Mouse (Mus musculus) left cerebral cortex, postnatal 36 days (tissue): ENCODE measurements at regions not wholly inside any gene's neighbourhood (a gene's known extent, or its start where the extent isn't known, plus 50 kb on each side); places are given as distances from the start of the nearest gene placed in this dataset.

Experiments
- DNase-seq, 2 experiments: peaks; one replicate each; pipeline ENCODE4 v3.0.0; 2021 to 2022; ENCODE audit warnings: low spot score in 2 of 2, mixed read lengths in 1 of 2
- intact Hi-C: fragments of 180-260 bp; cut with DNase I; formaldehyde crosslinking; loops from one replicate; pipeline ENCODE4 v1.15.1; 2025

DNA sequence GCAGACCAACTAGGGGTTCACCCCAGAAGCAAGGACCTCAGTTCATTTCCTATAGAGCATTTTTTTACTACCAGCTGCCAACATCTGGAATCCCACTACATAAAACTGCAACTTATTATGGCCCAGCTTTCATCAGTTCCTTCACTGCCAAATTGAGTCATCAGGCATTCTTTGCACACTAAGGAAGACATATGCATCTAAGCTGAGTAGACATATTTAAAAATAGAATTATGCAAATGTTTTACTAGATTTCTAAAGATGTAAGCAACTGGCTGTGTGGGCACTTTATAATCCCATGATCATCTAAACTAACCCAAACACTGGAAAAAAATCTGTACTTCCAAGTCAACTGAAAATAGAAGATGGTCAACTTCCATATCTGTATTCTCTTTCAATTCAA lies 415.9 kb upstream of the Rarb start:
- intact Hi-C loops, result no loop called here
- DNase-seq, result no peak

DNA sequence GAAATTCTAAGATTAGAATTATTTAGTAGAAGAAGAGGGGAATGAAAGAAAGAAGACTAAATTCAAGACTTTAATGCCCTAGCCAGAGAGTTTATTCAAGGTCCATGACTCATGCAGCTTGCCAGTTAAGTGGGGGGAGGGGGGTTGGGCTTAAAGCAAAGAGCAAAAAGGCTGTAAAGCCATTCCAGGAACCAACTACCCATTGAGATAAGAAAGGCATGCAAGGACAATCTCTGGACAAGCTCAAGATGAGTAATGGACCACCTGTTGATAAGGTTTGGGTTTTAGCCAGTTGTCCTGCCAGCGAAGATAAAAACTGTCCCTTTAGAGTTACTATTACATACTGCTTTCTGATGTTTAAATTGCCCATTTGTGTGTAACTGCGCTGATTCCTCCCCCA lies 392.5 kb upstream of the Rarb start:
- no peak for DNase-seq
- intact Hi-C loops, result no loop called here

DNA sequence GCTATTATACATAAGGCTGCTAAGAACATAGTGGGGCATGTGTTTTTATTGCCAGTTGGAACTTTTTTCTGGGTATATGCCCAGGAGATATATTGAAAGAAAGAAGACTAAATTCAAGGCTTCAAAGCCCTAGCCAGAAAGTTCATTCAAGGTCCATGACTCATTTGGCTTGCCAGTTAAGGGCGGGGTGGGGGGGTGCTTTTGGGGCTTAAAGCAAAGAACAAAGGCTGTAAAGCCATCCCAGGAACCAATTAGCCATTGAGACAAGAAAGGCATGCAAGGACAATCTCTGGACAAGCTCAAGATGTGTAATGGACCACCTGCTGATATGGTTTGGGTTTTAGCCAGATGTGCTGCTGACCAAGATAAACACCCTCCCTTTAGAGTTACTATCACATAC lies 386.7 kb upstream of the Rarb start:
- no peak for DNase-seq
- intact Hi-C loops, result no loop called here

DNA sequence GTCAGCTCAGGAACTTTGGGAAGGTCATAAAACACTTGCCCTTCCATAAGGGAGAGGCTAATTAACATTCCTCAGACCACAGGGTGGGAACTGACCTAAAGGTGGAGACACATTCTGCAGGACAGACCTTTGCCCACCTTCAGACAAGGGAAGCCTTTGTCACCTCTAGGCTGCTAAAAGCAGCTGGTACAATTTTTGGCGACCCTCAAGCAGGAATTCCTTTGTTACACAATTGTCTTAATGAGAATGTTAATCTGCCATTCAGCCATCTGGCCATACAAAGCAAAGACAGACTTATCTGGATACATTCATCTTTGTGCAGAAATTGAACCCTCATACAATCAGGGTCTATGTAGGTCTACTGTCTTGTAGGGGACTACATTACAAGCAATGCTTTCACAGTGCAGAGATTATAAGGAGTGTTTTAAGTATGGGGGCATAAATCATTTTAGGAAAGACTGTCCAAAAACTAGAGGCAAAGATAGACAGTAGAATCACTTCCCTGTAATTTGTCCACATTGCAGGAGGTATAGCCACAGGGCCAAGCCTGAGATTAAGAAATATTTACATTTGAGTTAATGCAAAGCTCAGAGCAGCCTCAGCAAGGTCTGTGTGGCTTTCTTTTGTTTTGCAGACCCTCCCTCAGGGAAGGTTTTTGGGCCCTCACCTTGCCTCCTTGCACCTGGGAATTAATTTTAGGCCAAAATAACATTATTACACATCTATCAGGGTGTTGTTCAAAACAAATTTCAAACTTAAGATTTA lies 384.5 kb upstream of the Rarb start:
- intact Hi-C loops, result no loop called here
- no peak for DNase-seq

DNA sequence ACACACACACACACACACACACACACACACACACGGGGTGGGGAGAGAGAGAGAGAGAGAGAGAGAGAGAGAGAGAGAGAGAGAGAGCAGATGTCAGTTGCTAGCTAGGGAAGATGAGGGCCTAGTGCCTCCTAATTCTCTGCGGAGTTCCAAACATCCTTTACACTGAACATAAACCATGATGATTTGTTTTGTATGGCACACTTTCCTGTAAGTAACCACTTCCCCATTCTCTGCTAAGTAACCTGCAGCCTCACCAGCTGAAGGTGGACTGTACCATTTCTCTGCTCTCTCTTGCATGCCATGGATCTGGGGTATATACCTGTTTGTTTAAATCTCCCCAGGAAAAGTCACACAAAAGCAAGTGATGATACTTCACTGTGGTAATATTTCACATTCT lies 374.0 kb upstream of the Rarb start:
- no peak for DNase-seq
- intact Hi-C loops, result no loop called here

DNA sequence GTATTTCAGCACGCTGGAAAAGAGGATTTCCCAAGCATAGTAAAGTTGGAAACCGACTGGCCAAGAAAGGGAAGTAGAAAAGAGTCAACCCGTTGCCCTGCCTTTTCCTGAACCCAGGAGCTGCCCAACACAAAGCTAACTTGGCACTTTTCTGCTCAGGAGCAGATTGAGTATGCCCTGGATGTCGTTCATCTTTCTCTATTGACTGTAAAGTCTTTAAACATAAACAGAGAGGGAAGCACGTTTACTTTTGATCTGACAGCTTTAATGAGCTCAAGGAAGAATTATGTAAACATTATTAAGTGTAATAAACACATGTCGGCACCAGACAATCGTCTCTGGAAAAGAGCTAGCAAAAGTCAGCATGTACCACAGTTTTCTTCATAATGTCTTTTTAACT lies 354.3 kb upstream of the Rarb start:
- intact Hi-C loops, result no loop called here
- DNase-seq, result no peak

DNA sequence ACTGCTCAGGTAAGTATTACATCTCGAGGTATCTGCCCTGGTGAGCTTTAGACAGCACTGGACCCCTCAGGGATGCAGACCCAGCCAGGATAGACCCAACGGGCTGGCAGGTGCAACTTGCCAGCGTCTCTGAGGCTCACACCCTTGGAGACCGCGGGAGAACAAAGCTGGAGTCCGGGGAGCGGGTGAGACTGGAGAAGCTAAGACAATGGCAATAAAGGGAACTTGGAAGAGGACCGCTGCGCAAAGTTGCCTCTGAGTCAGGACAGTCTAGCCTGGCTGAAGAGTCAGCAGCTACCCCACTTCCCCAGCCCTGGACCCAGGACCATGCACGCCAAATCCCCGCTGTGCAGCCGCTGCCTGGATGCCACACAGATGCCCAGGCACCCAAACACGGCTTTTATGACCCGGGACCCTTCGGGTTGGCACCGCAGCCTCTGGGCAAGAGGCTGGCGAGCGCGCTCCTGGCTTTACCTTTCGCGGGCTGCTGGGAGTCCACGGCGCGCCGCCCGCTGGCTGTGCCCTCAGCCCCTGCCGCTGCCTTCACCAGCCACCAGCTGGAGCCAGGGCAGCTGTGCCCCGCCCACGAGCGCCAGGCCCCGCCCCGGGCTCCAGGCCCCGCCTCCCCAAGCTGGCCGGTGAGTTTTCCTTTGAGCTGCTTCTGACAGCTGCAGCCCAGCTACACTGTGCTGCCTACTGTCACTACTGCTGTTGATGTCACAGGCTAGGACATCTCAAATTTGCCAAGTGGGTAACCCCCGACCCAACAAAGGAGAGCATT lies 353.6 kb upstream of the Rarb start:
- intact Hi-C loops, result no loop called here

DNA sequence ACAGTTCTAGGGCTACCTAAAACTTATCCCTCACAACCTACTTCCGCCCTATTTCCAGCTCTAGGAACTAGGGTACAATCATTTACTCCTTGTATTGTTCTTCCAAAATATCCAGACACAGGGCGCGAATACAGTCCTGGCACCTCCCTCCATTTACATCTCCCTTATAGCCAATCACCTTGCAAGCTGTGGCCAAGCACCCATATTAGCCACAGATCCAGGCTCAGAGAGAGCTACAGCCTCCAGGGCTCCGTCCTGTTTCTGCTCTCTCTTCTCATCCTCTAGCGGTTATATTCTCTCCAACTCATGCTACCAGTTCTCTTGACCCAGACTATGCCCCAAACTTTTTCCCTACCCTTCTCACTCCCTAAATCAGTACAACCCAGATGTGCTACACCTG lies 352.9 kb upstream of the Rarb start:
- DNase-seq, result no peak
- intact Hi-C loops, result no loop called here

More for the DNA sequence above, 353.6 kb upstream of the Rarb start:
- peak; percentile 4 to 7 for DNase-seq

DNA sequence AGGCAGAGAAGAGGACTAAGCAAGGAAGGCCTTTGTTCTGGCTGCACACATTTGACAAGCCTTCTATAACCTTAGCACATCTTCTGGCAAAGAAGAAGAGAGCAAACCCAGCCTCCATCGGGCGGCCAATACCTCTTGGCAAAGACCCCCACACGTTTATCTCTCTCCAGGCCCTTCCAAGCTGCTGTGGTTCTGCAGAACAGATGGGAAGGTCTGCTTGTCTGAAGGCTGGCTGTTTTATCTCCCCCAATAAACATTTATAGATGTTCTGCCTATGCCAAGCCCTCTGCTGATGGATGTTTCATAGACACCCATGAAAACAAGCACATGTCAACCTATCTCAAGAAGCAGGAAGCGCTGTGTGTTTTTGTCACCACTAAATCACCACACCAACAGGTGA lies 339.4 kb upstream of the Rarb start:
- DNase-seq, result no peak
- intact Hi-C loops, result no loop called here

DNA sequence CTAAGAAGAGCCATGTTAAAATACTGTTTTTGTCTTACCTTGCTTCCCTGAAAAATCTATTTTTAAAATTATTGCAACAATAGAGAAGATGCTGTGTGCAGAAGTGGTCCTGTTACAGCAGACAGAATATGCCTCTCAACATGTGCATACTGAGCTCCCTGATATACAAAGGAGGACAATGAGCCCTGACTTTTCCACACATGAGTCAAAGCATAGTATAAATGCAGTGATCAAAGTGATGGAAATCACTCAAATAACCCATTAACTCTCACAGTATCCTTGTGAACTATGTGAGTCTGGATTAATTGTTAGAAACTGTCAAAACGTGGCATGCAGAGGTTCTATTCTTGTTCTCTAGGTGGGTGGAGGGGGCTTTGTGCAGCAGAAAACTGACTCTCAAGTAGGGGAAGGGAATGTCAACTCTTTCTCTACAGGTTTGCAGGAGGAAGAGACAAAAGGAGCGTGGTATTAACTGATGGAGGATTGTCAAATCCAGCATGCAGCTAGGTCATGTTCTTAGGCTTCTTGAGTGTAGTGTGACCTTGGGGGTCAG lies 337.5 kb upstream of the Rarb start:
- no peak for DNase-seq
- intact Hi-C loops, result no loop called here

DNA sequence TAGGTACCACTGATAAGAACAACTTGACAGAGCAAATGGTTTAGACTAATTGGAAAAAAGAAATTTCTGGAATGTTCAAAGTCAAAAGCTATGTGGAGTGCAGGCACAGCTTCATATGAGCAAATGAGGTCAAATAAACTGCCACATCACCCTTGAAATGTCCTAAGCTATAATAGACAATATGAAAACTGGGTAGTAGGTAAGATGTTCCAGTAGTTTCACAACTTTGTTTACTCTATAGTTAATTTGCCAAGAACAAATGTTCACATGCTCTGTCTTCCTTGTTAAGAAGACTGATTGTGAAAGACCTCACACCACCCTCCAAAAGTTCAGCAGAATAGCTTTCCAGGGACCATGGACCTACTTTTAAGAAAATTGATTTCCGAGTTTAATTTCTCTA lies 301.7 kb upstream of the Rarb start:
- DNase-seq, result no peak
- intact Hi-C loops, result no loop called here

DNA sequence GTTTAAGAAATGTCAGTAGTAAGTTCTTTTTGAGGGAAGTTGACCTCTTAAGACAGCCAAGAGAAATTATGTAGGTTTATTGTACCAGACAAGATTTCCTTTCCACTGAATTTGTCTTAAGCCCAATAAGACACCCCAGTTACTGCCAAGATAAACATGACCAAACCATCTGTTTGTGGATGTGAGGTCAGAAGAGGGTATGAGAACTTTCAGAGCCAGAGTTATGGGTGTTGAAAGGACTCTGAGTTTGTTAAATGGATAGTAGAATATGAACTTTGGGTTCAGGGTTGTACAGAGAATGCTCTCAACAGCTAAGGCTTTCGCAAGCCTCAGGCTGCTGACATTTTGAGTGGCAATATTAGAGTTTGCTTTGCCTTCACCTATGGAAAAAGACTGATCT lies 287.7 kb upstream of the Rarb start:
- intact Hi-C loops, result no loop called here

DNA sequence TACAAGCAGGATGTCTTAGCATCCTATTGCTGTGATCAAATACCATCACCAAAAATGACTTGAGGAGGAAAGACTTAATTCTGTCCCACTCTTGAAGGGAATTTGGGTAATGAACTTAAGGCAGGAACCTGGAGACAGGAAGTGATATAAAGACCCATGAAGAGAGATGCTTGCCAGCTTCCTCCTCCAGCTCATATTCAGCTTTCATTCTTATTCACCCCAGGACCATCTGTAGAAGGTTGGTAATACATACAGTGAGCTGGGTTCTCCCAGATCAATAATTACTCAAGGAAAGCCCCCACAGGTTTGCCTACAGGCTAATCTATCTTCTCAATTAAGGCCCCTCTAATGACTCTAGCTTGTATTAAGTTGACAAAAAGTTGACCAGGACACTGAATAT lies 283.5 kb upstream of the Rarb start:
- DNase-seq, result no peak
- intact Hi-C loops, result no loop called here

More for the DNA sequence above, 287.7 kb upstream of the Rarb start:
- no peak for DNase-seq

DNA sequence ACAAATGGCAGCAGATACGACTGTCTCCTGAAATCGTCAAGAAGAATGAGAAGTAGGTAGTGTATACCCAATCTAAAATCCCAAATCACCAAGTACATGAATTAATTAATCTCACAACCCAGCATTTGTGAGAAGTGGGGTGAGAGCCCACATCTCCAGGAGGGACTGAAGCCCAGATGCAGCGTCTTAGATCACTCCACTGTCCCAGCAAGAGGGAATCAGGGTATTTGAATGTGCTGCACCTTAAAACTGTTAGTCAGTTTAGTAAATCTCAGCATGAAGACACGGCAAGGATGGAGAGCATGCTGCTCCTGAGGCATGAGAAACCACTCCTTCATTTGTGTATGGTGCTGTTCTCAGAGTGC lies 271.6 kb upstream of the Rarb start:
- intact Hi-C loops, result no loop called here
- no peak for DNase-seq

DNA sequence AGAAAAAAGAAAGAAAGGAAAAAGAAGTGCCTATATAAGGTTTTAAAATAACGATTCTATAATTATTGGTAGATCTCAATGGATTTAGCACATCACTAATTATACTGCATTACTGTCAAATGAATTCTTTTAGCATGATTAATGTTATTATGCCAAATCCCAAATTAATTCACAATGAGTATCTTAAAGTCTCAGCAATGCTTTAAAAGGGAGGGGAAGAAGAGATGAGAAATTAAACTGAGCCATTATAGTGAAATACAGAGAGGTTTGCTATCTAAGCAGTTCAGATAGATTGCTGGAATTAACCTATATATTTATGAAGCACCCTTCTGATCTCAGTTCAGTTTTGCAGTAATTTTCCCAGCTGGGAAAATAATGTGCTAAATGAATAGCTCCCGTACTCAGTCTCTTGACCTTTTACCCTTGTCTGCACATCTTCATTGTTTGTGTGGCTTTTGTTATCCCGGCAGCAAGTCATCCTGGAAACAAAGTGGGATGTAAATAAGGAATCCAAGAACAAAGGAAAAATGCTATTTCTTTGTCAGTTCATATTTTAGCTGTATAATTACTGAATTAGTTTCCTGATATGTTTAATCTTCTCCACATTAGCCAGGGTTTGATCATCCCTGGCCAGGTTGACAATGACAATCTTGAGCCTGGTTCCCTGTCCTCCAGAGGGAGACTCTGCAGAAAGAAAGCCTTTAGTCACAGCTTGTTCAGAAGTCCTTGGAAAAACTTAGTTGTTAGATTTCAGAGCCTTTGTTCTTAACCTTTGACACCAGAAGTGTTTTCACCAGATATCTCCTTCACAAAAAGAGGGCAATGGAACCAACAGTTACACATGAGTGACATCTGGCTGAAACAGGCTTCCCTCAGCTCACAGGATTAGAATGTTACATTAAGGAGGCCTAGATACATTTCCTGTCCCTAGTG lies 270.9 kb upstream of the Rarb start:
- intact Hi-C loops, result no loop called here
- DNase-seq, result no peak

DNA sequence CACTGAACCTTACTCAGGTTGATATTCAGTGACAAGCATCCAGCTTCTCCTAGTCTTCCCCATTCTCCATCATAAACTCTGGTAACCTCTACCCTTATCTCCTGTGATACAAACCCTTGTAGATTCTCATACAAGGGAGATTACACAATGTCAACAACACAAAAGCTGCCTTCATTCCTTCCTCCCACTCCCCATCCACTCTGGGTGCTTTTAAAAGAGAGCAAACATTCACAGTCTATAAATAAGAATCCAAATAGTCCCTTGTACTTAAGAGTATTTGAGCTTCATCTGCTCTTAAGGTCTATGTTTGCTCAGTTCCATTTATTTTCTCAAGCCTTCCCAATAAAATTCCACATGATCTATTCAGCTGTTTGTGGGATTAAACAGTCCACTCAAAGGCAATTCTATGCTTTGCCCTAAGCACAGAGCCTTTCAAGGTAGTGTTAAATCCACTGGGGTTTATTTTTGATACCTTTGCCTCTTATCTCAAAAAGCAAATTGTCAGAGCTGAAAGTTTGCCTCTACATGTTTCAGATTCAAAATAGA lies 270.2 kb upstream of the Rarb start:
- intact Hi-C loops, result no loop called here
- DNase-seq, result no peak

DNA sequence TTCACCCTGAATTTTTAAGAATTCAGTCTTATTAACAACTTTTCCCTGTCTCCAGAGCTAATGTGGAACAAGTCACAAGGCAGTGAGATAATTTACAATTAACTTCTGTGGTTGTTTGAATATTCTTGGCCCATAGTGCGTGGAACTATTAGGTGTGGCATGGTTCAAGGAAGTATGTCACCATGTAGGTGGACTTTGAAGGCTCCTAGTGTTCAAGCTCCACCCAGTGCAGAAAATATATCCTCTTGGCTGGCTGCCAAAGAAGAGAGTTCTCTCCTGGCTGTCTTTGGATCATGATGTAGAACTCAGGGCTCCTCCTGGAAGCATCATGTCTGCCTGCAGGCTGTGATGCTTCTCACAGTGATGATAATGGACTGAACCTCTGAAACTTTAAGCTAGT lies 268.9 kb upstream of the Rarb start:
- no peak for DNase-seq
- intact Hi-C loops, result no loop called here

DNA sequence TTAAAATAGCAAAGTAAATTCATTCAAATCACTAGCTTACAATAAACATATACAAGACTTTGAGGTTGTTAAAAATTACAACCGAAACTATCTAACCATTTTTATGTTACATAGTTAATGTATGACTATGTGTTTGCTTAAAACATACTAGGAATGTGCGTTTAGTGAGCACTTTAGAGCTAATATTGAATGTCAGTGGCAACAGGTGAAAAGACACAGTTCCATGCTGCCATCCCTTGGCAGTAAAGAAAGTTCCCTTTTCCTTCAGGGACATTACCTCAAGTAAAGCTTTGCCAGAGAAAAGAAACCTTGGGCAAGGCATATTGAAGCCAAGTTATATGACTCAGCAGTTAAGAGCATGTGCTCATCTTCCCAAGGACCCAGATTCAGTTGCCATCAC lies 265.0 kb upstream of the Rarb start:
- DNase-seq, result no peak
- intact Hi-C loops, result no loop called here

DNA sequence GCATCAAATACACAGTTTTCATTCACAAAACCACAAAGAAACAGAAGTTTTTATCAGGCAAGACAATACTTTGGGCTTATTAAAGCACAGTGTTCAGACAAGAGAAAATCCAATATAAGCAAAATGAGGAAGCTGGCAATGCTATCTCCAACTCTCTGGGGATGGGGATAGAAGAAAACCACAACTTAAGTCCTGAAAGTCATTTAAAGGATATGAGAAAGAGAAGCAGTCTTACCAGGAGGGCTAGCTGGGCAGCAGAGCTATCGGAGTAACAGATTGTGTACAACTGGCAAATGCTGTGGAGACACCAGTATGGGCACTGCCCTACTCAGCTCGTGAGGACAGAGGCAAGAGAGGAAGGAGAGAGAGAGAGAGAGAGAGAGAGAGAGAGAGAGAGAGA lies 262.9 kb upstream of the Rarb start:
- intact Hi-C loops, result no loop called here
- no peak for DNase-seq

DNA sequence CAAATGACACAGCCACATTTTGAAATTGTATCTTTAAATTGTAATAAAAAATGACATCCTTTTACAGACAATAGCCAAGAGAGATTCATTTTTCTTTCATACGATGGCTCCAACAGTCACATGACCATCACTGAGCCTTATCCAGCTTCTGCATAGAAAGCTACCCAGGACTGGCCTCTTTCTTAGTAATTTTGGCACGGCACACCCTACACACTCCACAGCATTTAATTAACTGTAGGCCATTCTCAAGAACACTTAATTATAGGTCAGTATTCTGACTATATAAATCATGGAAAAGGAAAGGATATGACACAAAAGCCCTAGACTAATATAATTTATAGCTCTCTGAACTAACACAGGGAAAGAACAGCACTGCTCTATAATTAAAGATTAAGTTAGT lies 260.6 kb upstream of the Rarb start:
- intact Hi-C loops, result loop anchor here (10.0 kb wide), 1 partner anchor 225 kb away; no protein-coding TSS in a partner anchor
- DNase-seq, result no peak
